Mouse (Mus musculus) thymus, adult 2 months (tissue): ENCODE results near the gene Arhgap22.

ENCODE experiments used
- CTCF ChIP-seq: fragments of 200-500 bp; IDR thresholded peaks from 2 replicates; pipeline ENCODE4 v1.5.1; 2012; ENCODE audit warnings: mild to moderate bottlenecking, control low read depth, low read length, moderate library complexity, borderline replicate concordance; ENCODE audit not compliant: control insufficient read depth, poor library complexity, insufficient read depth; ENCODE audit errors: extremely low read depth
- POLR2A ChIP-seq: fragments of 200-500 bp; IDR thresholded peaks from 2 replicates; pipeline ENCODE4 v1.6.1; 2012; ENCODE audit warnings: mild to moderate bottlenecking, low read length, control low read depth, moderate library complexity; ENCODE audit not compliant: control insufficient read depth, poor library complexity, insufficient read depth; ENCODE audit errors: extremely low read depth

DNA sequence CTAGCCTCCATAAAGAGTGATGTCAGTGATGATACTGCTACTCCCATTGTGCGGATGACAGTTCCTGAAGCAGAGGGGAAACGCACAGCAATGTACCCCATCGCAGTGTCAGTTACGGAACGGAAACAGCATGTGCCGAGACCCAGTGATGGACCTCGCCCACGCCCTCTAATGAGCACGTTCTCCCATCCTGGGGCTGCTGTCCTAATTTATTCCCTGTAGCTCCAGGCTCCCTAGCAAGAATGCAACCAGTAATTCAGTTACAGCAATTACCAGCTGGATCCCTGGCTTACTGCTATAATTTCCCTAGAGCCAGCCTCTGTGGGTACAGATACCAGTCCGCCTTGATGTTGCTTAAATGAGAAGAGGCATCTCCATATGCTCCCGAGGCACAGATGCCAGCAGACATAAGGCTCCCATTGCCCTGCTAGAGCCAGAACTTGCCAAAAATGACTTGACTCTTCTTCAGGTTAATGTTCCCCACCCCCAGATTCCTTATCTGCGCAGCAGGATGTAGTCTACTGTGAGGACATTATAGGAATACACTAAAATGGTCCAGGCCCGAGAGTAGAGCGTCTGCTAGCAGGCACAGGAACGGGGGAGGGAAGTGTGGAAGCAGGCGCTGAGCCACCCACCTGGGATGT, 83.0 kb downstream of the Arhgap22 start:
- TF ChIP-seq POLR2A, result no peak
- no peak for TF ChIP-seq CTCF
